Mouse (Mus musculus): ENCODE measurements around the gene Serpina5. TPM values are rescaled to one million over a fixed set of nuclear protein-coding genes. Genes with fewer than 3 reads are reported as not detected.

The Serpina5 gene
- polyA plus RNA-seq (2012) = not detected in 2 replicates

GRCm38 (mm10) chr12:104100768-104101167 is at the start of gene Serpina5:
Serpina5 (plus strand) TSS chr12:104101113.
- Histone ChIP-seq H3K36me3 (ENCODE audit: control insufficient read depth) (no peaks in the 10 kb centered on the region), H3K9me3 (ENCODE audit: control insufficient read depth, low read length) (no peaks in the 10 kb centered on the region; the same call in 1 of the 2 replicates), H3K27me3 (ENCODE audit: control insufficient read depth) (no peaks in the 10 kb centered on the region), H3K4me1 (ENCODE audit: control insufficient read depth) (no peaks in the 10 kb centered on the region), H3K4me3 (replicated peaks) (no peak within 1 kb of the TSS)
- TF ChIP-seq TAL1 (IDR thresholded peaks at IDR 0.05; ENCODE audit: low read length) = no peak
- TF ChIP-seq GATA1 (IDR thresholded peaks at IDR 0.05; ENCODE audit: low read length) = no peak

GRCm38 (mm10) chr12:104053995-104054394 is 46.9 kb upstream of the Serpina5 start:
- H3K4me1 ChIP-seq (ENCODE audit: control insufficient read depth) = no peaks in the 10 kb centered on the region
- H3K27me3 ChIP-seq (ENCODE audit: control insufficient read depth) = no peaks in the 10 kb centered on the region
- no peaks in the 10 kb centered on the region for H3K9me3 ChIP-seq (ENCODE audit: control insufficient read depth, low read length)
- no peaks in the 10 kb centered on the region for H3K36me3 ChIP-seq (ENCODE audit: control insufficient read depth)
- H3K4me3 ChIP-seq (replicated peaks) = no peak overlapping the region
- TF ChIP-seq TAL1 (IDR thresholded peaks at IDR 0.05; ENCODE audit: low read length) (no peak), GATA1 (IDR thresholded peaks at IDR 0.05; ENCODE audit: low read length) (no peak)

- H3K4me1 ChIP-seq (ENCODE audit: control insufficient read depth) = no peaks in the 10 kb centered on the region
- no peak overlapping the region for H3K4me3 ChIP-seq (replicated peaks)
- no peaks in the 10 kb centered on the region for H3K36me3 ChIP-seq (ENCODE audit: control insufficient read depth)
- no peaks in the 10 kb centered on the region for H3K27me3 ChIP-seq (ENCODE audit: control insufficient read depth)
- TF ChIP-seq GATA1 (IDR thresholded peaks at IDR 0.05; ENCODE audit: low read length) (no peak), TAL1 (IDR thresholded peaks at IDR 0.05; ENCODE audit: low read length) (no peak)
- no peaks in the 10 kb centered on the region for H3K9me3 ChIP-seq (ENCODE audit: control insufficient read depth, low read length)
Observed at GRCm38 (mm10) chr12:104055755-104056154, 45.2 kb upstream of the Serpina5 start.

GRCm38 (mm10) chr12:104057050-104057449 is 43.9 kb upstream of the Serpina5 start:
- Histone ChIP-seq H3K9me3 (ENCODE audit: control insufficient read depth, low read length) (no peaks in the 10 kb centered on the region), H3K4me1 (ENCODE audit: control insufficient read depth) (no peaks in the 10 kb centered on the region), H3K36me3 (ENCODE audit: control insufficient read depth) (no peaks in the 10 kb centered on the region), H3K27me3 (ENCODE audit: control insufficient read depth) (no peaks in the 10 kb centered on the region), H3K4me3 (replicated peaks) (no peak overlapping the region)
- TF ChIP-seq TAL1 (IDR thresholded peaks at IDR 0.05; ENCODE audit: low read length) (no peak), GATA1 (IDR thresholded peaks at IDR 0.05; ENCODE audit: low read length) (no peak)

GRCm38 (mm10) chr12:104057531-104057930 is 43.4 kb upstream of the Serpina5 start:
- TF ChIP-seq TAL1 (IDR thresholded peaks at IDR 0.05; ENCODE audit: low read length) (no peak), GATA1 (IDR thresholded peaks at IDR 0.05; ENCODE audit: low read length) (no peak)
- Histone ChIP-seq H3K4me3 (replicated peaks) (no peak overlapping the region), H3K36me3 (ENCODE audit: control insufficient read depth) (no peaks in the 10 kb centered on the region), H3K9me3 (ENCODE audit: control insufficient read depth, low read length) (no peaks in the 10 kb centered on the region), H3K4me1 (ENCODE audit: control insufficient read depth) (no peaks in the 10 kb centered on the region), H3K27me3 (ENCODE audit: control insufficient read depth) (no peaks in the 10 kb centered on the region)

GRCm38 (mm10) chr12:104060126-104060525 is 40.8 kb upstream of the Serpina5 start:
- Histone ChIP-seq H3K27me3 (ENCODE audit: control insufficient read depth) (no peaks in the 10 kb centered on the region), H3K4me1 (ENCODE audit: control insufficient read depth) (no peaks in the 10 kb centered on the region), H3K4me3 (replicated peaks) (no peak overlapping the region), H3K36me3 (ENCODE audit: control insufficient read depth) (no peaks in the 10 kb centered on the region), H3K9me3 (ENCODE audit: control insufficient read depth, low read length) (no peaks in the 10 kb centered on the region)
- TF ChIP-seq GATA1 (IDR thresholded peaks at IDR 0.05; ENCODE audit: low read length) (no peak), TAL1 (IDR thresholded peaks at IDR 0.05; ENCODE audit: low read length) (no peak)

GRCm38 (mm10) chr12:104061862-104062261 is 39.1 kb upstream of the Serpina5 start:
- H3K36me3 ChIP-seq (ENCODE audit: control insufficient read depth) = no peaks in the 10 kb centered on the region
- TF ChIP-seq GATA1 (IDR thresholded peaks at IDR 0.05; ENCODE audit: low read length) (no peak), TAL1 (IDR thresholded peaks at IDR 0.05; ENCODE audit: low read length) (no peak)
- no peaks in the 10 kb centered on the region for H3K4me1 ChIP-seq (ENCODE audit: control insufficient read depth)
- no peak overlapping the region for H3K4me3 ChIP-seq (replicated peaks)
- H3K27me3 ChIP-seq (ENCODE audit: control insufficient read depth) = no peaks in the 10 kb centered on the region
- no peaks in the 10 kb centered on the region for H3K9me3 ChIP-seq (ENCODE audit: control insufficient read depth, low read length)

GRCm38 (mm10) chr12:104064532-104064931 is 36.4 kb upstream of the Serpina5 start:
- no peaks in the 10 kb centered on the region for H3K4me1 ChIP-seq (ENCODE audit: control insufficient read depth)
- no peaks in the 10 kb centered on the region for H3K27me3 ChIP-seq (ENCODE audit: control insufficient read depth)
- no peak for TF ChIP-seq GATA1 (IDR thresholded peaks at IDR 0.05; ENCODE audit: low read length)
- no peak for TF ChIP-seq TAL1 (IDR thresholded peaks at IDR 0.05; ENCODE audit: low read length)
- H3K4me3 ChIP-seq (replicated peaks) = no peak overlapping the region
- H3K9me3 ChIP-seq (ENCODE audit: control insufficient read depth, low read length) = no peaks in the 10 kb centered on the region
- no peaks in the 10 kb centered on the region for H3K36me3 ChIP-seq (ENCODE audit: control insufficient read depth)

GRCm38 (mm10) chr12:104064996-104065395 is 35.9 kb upstream of the Serpina5 start:
- Histone ChIP-seq H3K4me1 (ENCODE audit: control insufficient read depth) (no peaks in the 10 kb centered on the region), H3K27me3 (ENCODE audit: control insufficient read depth) (no peaks in the 10 kb centered on the region), H3K4me3 (replicated peaks) (no peak overlapping the region), H3K9me3 (ENCODE audit: control insufficient read depth, low read length) (no peaks in the 10 kb centered on the region), H3K36me3 (ENCODE audit: control insufficient read depth) (no peaks in the 10 kb centered on the region)
- TF ChIP-seq TAL1 (IDR thresholded peaks at IDR 0.05; ENCODE audit: low read length) = no peak
- TF ChIP-seq GATA1 (IDR thresholded peaks at IDR 0.05; ENCODE audit: low read length) = no peak

GRCm38 (mm10) chr12:104066241-104066640 is 34.7 kb upstream of the Serpina5 start:
- no peak for TF ChIP-seq GATA1 (IDR thresholded peaks at IDR 0.05; ENCODE audit: low read length)
- no peak for TF ChIP-seq TAL1 (IDR thresholded peaks at IDR 0.05; ENCODE audit: low read length)
- no peaks in the 10 kb centered on the region for H3K9me3 ChIP-seq (ENCODE audit: control insufficient read depth, low read length)
- no peaks in the 10 kb centered on the region for H3K4me1 ChIP-seq (ENCODE audit: control insufficient read depth)
- H3K4me3 ChIP-seq (replicated peaks) = no peak overlapping the region
- H3K27me3 ChIP-seq (ENCODE audit: control insufficient read depth) = no peaks in the 10 kb centered on the region
- no peaks in the 10 kb centered on the region for H3K36me3 ChIP-seq (ENCODE audit: control insufficient read depth)

Data from erythroblast, embryonic 14.5 days (primary cell).